Mouse (Mus musculus): ENCODE results near the gene Lmna. TPM values are rescaled to one million over a fixed set of nuclear protein-coding genes. Genes with fewer than 3 reads are reported as not detected.

Lmna gene
- polyA plus RNA-seq, 1 experiment, result 30.0 TPM

- H3K9ac ChIP-seq (ENCODE audit: low read depth, poor library complexity, severe bottlenecking), result no peak overlapping the region
- no peaks in the 10 kb centered on the region for H3K36me3 ChIP-seq (ENCODE audit: control insufficient read depth, insufficient read depth, low read length, poor library complexity, severe bottlenecking)
- H3K4me3 ChIP-seq (ENCODE audit: low read depth, low read length), result no peak overlapping the region
- TF ChIP-seq POLR2A (IDR thresholded peaks at IDR 0.05; ENCODE audit: insufficient read depth, low read length), result no peak
- peak; percentile 24 for TF ChIP-seq CTCF (IDR thresholded peaks at IDR 0.05; ENCODE audit: low read depth, low read length)
- TF ChIP-seq EP300 (IDR thresholded peaks at IDR 0.05; ENCODE audit: insufficient read depth, low read depth, low read length), result no peak
- H3K9me3 ChIP-seq (replicated peaks; ENCODE audit: control insufficient read depth, insufficient read depth, low read length, poor library complexity, severe bottlenecking), result no peaks in the 10 kb centered on the region
- H3K4me1 ChIP-seq (ENCODE audit: control insufficient read depth, insufficient read depth, low read length), result no peaks in the 10 kb centered on the region
- no peak overlapping the region for H3K27ac ChIP-seq (ENCODE audit: insufficient read depth, low read length)
- H3K27me3 ChIP-seq (ENCODE audit: control insufficient read depth, insufficient read depth, low read length, poor library complexity, severe bottlenecking), result no peaks in the 10 kb centered on the region
Observed at GRCm38 (mm10) chr3:88476403-88476802, 33.4 kb downstream of the Lmna start.

GRCm38 (mm10) chr3:88473571-88473970 lies 36.2 kb downstream of the Lmna start:
- Histone ChIP-seq H3K4me3 (ENCODE audit: low read depth, low read length) (no peak overlapping the region), H3K9ac (ENCODE audit: low read depth, poor library complexity, severe bottlenecking) (no peak overlapping the region), H3K36me3 (ENCODE audit: control insufficient read depth, insufficient read depth, low read length, poor library complexity, severe bottlenecking) (no peaks in the 10 kb centered on the region), H3K27ac (ENCODE audit: insufficient read depth, low read length) (no peak overlapping the region), H3K27me3 (ENCODE audit: control insufficient read depth, insufficient read depth, low read length, poor library complexity, severe bottlenecking) (no peaks in the 10 kb centered on the region), H3K9me3 (replicated peaks; ENCODE audit: control insufficient read depth, insufficient read depth, low read length, poor library complexity, severe bottlenecking) (no peaks in the 10 kb centered on the region), H3K4me1 (ENCODE audit: control insufficient read depth, insufficient read depth, low read length) (no peaks in the 10 kb centered on the region)
- TF ChIP-seq POLR2A (IDR thresholded peaks at IDR 0.05; ENCODE audit: insufficient read depth, low read length), result no peak
- no peak for TF ChIP-seq CTCF (IDR thresholded peaks at IDR 0.05; ENCODE audit: low read depth, low read length)
- no peak for TF ChIP-seq EP300 (IDR thresholded peaks at IDR 0.05; ENCODE audit: insufficient read depth, low read depth, low read length)

- TF ChIP-seq CTCF (IDR thresholded peaks at IDR 0.05; ENCODE audit: low read depth, low read length) (no peak), EP300 (IDR thresholded peaks at IDR 0.05; ENCODE audit: insufficient read depth, low read depth, low read length) (no peak), POLR2A (IDR thresholded peaks at IDR 0.05; ENCODE audit: insufficient read depth, low read length) (no peak)
- Histone ChIP-seq H3K4me1 (ENCODE audit: control insufficient read depth, insufficient read depth, low read length) (no peaks in the 10 kb centered on the region), H3K4me3 (ENCODE audit: low read depth, low read length) (no peak overlapping the region), H3K36me3 (ENCODE audit: control insufficient read depth, insufficient read depth, low read length, poor library complexity, severe bottlenecking) (no peaks in the 10 kb centered on the region), H3K27me3 (ENCODE audit: control insufficient read depth, insufficient read depth, low read length, poor library complexity, severe bottlenecking) (no peaks in the 10 kb centered on the region), H3K9ac (ENCODE audit: low read depth, poor library complexity, severe bottlenecking) (no peak overlapping the region), H3K27ac (ENCODE audit: insufficient read depth, low read length) (no peak overlapping the region), H3K9me3 (replicated peaks; ENCODE audit: control insufficient read depth, insufficient read depth, low read length, poor library complexity, severe bottlenecking) (no peaks in the 10 kb centered on the region)
Observed at GRCm38 (mm10) chr3:88473020-88473419, 36.7 kb downstream of the Lmna start.

GRCm38 (mm10) chr3:88470943-88471479 lies 38.7 kb downstream of the Lmna start:
- no peaks in the 10 kb centered on the region for H3K27me3 ChIP-seq (ENCODE audit: control insufficient read depth, insufficient read depth, low read length, poor library complexity, severe bottlenecking)
- no peaks in the 10 kb centered on the region for H3K36me3 ChIP-seq (ENCODE audit: control insufficient read depth, insufficient read depth, low read length, poor library complexity, severe bottlenecking)
- no peak overlapping the region for H3K9ac ChIP-seq (ENCODE audit: low read depth, poor library complexity, severe bottlenecking)
- H3K27ac ChIP-seq (ENCODE audit: insufficient read depth, low read length), result no peak overlapping the region
- H3K4me3 ChIP-seq (ENCODE audit: low read depth, low read length), result no peak overlapping the region
- H3K4me1 ChIP-seq (ENCODE audit: control insufficient read depth, insufficient read depth, low read length), result no peaks in the 10 kb centered on the region
- H3K9me3 ChIP-seq (replicated peaks; ENCODE audit: control insufficient read depth, insufficient read depth, low read length, poor library complexity, severe bottlenecking), result no peaks in the 10 kb centered on the region
- TF ChIP-seq POLR2A (IDR thresholded peaks at IDR 0.05; ENCODE audit: insufficient read depth, low read length) (no peak), CTCF (IDR thresholded peaks at IDR 0.05; ENCODE audit: low read depth, low read length) (no peak), EP300 (IDR thresholded peaks at IDR 0.05; ENCODE audit: insufficient read depth, low read depth, low read length) (no peak)

- H3K27ac ChIP-seq (ENCODE audit: insufficient read depth, low read length), result no peak overlapping the region
- H3K9me3 ChIP-seq (replicated peaks; ENCODE audit: control insufficient read depth, insufficient read depth, low read length, poor library complexity, severe bottlenecking), result no peaks in the 10 kb centered on the region
- no peak overlapping the region for H3K4me3 ChIP-seq (ENCODE audit: low read depth, low read length)
- TF ChIP-seq POLR2A (IDR thresholded peaks at IDR 0.05; ENCODE audit: insufficient read depth, low read length) (no peak), EP300 (IDR thresholded peaks at IDR 0.05; ENCODE audit: insufficient read depth, low read depth, low read length) (no peak), CTCF (IDR thresholded peaks at IDR 0.05; ENCODE audit: low read depth, low read length) (no peak)
- no peaks in the 10 kb centered on the region for H3K4me1 ChIP-seq (ENCODE audit: control insufficient read depth, insufficient read depth, low read length)
- H3K36me3 ChIP-seq (ENCODE audit: control insufficient read depth, insufficient read depth, low read length, poor library complexity, severe bottlenecking), result no peaks in the 10 kb centered on the region
- no peak overlapping the region for H3K9ac ChIP-seq (ENCODE audit: low read depth, poor library complexity, severe bottlenecking)
- no peaks in the 10 kb centered on the region for H3K27me3 ChIP-seq (ENCODE audit: control insufficient read depth, insufficient read depth, low read length, poor library complexity, severe bottlenecking)
Observed at GRCm38 (mm10) chr3:88469466-88469865, 40.3 kb downstream of the Lmna start.

- Histone ChIP-seq H3K27ac (ENCODE audit: insufficient read depth, low read length) (no peak overlapping the region), H3K4me3 (ENCODE audit: low read depth, low read length) (no peak overlapping the region), H3K9me3 (replicated peaks; ENCODE audit: control insufficient read depth, insufficient read depth, low read length, poor library complexity, severe bottlenecking) (no peaks in the 10 kb centered on the region), H3K36me3 (ENCODE audit: control insufficient read depth, insufficient read depth, low read length, poor library complexity, severe bottlenecking) (no peaks in the 10 kb centered on the region), H3K4me1 (ENCODE audit: control insufficient read depth, insufficient read depth, low read length) (no peaks in the 10 kb centered on the region), H3K27me3 (ENCODE audit: control insufficient read depth, insufficient read depth, low read length, poor library complexity, severe bottlenecking) (no peaks in the 10 kb centered on the region), H3K9ac (ENCODE audit: low read depth, poor library complexity, severe bottlenecking) (no peak overlapping the region)
- peak; percentile 95 for TF ChIP-seq CTCF (IDR thresholded peaks at IDR 0.05; ENCODE audit: low read depth, low read length)
- TF ChIP-seq POLR2A (IDR thresholded peaks at IDR 0.05; ENCODE audit: insufficient read depth, low read length), result no peak
Observed at GRCm38 (mm10) chr3:88467116-88467824, 42.5 kb downstream of the Lmna start.
